Mouse (Mus musculus) C2C12 (cell line): Measurements from ENCODE around the gene Zbtb22. TPM values are rescaled to one million over a fixed set of nuclear protein-coding genes. Genes with fewer than 3 reads are reported as not detected.
A peak's percentile ranks its signal among the peaks of the same experiment; 100 is the strongest.

Experiments
- H3K27me3 ChIP-seq: one replicate; pipeline ENCODE4 v1.6.1; 2011; ENCODE audit not compliant: control insufficient read depth, insufficient read depth, insufficient read length
- H3K36me3 ChIP-seq: one replicate; pipeline ENCODE4 v1.6.1; 2011; ENCODE audit not compliant: control insufficient read depth, insufficient read depth
- H3K4me3 ChIP-seq: one replicate; pipeline ENCODE4 v1.5.1; 2011; ENCODE audit warnings: mild to moderate bottlenecking, control low read depth; ENCODE audit not compliant: poor library complexity, insufficient read depth, severe bottlenecking
- H3K79me2 ChIP-seq: one replicate; pipeline ENCODE4 v1.6.1; 2011; ENCODE audit not compliant: control insufficient read depth, insufficient read depth
- H3K79me3 ChIP-seq: one replicate; pipeline ENCODE4 v1.6.1; 2011; ENCODE audit warnings: low read depth, control low read depth
- H3ac ChIP-seq: one replicate; pipeline ENCODE3; 2011; ENCODE audit warnings: low read depth; ENCODE audit not compliant: control insufficient read depth, insufficient read length
- CEBPB ChIP-seq: IDR thresholded peaks from one replicate; pipeline ENCODE4 v1.6.1; 2011; ENCODE audit warnings: low read depth, mild to moderate bottlenecking, control low read depth, moderate library complexity
- CTCF ChIP-seq: IDR thresholded peaks from one replicate; pipeline ENCODE4 v1.5.1; 2011; ENCODE audit not compliant: control insufficient read depth, insufficient read depth, insufficient read length
- FOSL1 ChIP-seq: IDR thresholded peaks from one replicate; pipeline ENCODE4 v1.8.0; 2011; ENCODE audit warnings: mild to moderate bottlenecking, low read length; ENCODE audit not compliant: poor library complexity, insufficient read depth, severe bottlenecking
- MAX ChIP-seq: IDR thresholded peaks from one replicate; pipeline ENCODE4 v1.6.1; 2011; ENCODE audit warnings: mild to moderate bottlenecking, control low read depth
- MYOD1 ChIP-seq: IDR thresholded peaks from one replicate; pipeline ENCODE4 v1.6.1; 2011; ENCODE audit warnings: low read depth; ENCODE audit not compliant: control insufficient read depth, insufficient read length
- MYOG ChIP-seq: IDR thresholded peaks from one replicate; pipeline ENCODE4 v1.6.1; 2011; ENCODE audit not compliant: control insufficient read depth, insufficient read length; ENCODE audit errors: extremely low read depth
- USF1 ChIP-seq: IDR thresholded peaks from one replicate; pipeline ENCODE4 v1.6.1; 2011; ENCODE audit warnings: low read depth, mild to moderate bottlenecking, control low read depth, moderate library complexity
- polyA plus RNA-seq: library from polyadenylated mRNA; unstranded; fragments of >200 nt; fragmentation: generic; extraction: Trizol; gene quantifications from one replicate; pipeline ENCODE4 v1.2.1, GENCODE M21; 2012; ENCODE audit warnings: missing spikeins

Zbtb22 gene
- polyA plus RNA-seq, 1 experiment: 30.3 TPM

- Histone ChIP-seq H3K4me3 (peak overlapping the region; percentile 38), H3K27me3 (no peaks in the 10 kb centered on the region), H3K36me3 (peaks cover 21% of the 10 kb centered on the region), H3ac (peak overlapping the region; percentile 60), H3K79me2 (peaks cover 38% of the 10 kb centered on the region), H3K79me3 (peaks cover 3% of the 10 kb centered on the region)
- TF ChIP-seq CEBPB (no peak), MYOD1 (no peak), CTCF (no peak)
Measured at GRCm38 (mm10) chr17:33908331-33909076, 7.2 kb upstream of the Zbtb22 start.

DNA sequence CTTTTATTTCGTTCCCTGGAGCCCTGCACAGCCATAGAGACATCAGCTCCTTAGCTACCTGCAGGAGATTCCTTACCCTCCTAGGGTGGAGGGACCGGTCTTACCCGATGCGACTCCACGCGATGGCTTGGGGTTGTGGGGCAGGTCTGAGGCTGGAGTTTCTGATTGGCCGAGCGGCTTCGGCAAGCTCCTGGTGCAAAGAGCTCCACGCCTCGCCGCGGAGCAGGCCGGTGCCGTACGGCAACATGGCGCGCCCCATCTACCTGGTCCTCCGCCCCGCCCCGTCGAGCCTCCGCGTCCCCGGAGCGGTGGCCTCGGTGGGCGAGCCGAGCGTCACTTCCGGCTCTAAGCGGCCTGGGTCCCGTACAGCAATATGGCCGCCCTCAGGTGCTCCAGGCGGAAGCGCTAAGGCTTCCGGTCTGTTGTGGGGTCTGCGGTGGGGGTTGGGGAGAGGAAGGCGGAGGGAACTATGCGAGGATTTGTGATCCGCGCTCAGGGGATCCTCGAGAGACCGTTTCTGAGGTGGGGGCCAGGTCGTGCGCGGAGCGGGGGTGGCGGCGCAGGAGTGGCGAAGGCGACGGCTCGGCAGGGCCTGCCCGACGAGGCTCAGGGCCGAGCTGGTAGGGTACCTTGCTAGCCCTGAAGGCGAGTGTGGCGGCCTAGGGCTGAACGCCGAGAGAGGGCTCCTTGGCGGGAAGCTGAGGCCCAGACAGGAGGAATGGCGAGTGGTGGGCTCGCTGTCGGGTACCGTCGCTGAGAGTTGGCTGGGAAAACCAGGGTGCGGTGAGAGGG is 6.4 kb upstream of the Zbtb22 start, which contains the start of gene Daxx:
Gene Daxx (plus strand): TSS at position 338 of the 792 bp plus-strand sequence.
- Histone ChIP-seq H3K79me2 (peaks cover 43% of the 10 kb centered on the region), H3K36me3 (peaks cover 29% of the 10 kb centered on the region), H3K79me3 (peaks cover 3% of the 10 kb centered on the region), H3K4me3 (peak within 1 kb of the TSS; percentile 82), H3K27me3 (no peaks in the 10 kb centered on the region), H3ac (peak within 1 kb of the TSS; percentile 98)
- TF ChIP-seq MAX: peak; percentile 19
- TF ChIP-seq MYOD1: no peak

DNA sequence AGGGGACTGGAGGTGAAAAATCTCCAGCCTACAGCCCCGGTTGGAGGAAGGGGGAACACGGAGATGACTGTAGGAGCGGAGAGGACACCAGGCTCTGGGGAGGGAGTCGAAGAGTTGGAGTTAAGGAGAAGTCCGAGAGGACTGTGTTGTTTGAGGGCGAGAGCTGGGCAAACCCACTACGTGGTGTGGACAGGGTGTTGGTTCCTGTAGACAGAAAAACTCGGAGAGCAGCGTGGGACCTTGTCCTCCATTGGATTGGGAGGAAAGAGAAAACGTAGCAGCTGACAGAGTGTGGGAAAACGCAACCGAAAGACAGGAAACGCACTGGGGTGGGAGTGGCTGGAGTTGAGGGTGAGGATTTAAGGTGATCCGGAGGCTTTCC is 5.8 kb upstream of the Zbtb22 start:
- no peaks in the 10 kb centered on the region for H3K27me3 ChIP-seq
- peak overlapping the region; percentile 98 for H3ac ChIP-seq
- H3K79me3 ChIP-seq: peaks cover 3% of the 10 kb centered on the region
- peaks cover 43% of the 10 kb centered on the region for H3K79me2 ChIP-seq
- peaks cover 35% of the 10 kb centered on the region for H3K36me3 ChIP-seq
- H3K4me3 ChIP-seq: peak overlapping the region; percentile 82
- TF ChIP-seq MAX (peak; percentile 24), FOSL1 (no peak)

DNA sequence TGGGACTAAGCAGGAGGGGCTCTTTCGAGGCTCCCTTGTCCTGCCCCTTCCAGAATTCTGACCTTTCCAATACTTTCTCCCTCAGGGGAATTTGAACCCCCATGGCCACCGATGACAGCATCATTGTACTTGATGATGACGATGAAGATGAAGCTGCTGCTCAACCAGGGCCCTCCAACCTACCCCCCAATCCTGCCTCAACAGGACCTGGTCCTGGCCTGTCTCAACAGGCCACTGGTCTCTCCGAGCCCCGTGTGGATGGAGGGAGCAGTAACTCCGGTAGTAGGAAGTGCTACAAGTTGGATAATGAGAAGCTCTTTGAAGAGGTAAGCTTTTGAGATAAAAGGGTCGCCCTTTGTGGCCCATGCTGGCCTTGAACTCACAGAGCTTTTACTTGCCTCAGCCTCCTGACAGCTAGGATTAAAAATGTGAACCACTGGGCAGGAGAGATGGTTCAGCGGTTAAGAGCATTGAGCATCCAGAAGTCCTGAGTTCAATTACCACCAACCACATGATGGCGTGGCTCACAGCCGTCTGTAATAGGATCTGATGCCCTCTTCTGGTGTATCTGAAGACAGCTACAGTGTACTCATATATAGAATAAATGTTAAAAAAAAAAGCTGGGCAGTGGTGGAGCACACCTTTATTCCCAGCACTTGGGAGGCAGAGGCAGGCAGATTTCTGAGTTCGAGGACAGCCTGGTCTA is 5.2 kb upstream of the Zbtb22 start:
- Histone ChIP-seq H3K4me3 (peak overlapping the region; percentile 82), H3K79me3 (peaks cover 3% of the 10 kb centered on the region), H3ac (peak overlapping the region; percentile 68), H3K36me3 (peaks cover 38% of the 10 kb centered on the region), H3K79me2 (peaks cover 43% of the 10 kb centered on the region), H3K27me3 (no peaks in the 10 kb centered on the region)
- TF ChIP-seq CEBPB (no peak), MYOG (no peak), USF1 (no peak), MYOD1 (no peak), FOSL1 (no peak), CTCF (no peak)

- Histone ChIP-seq H3K79me3 (peaks cover 3% of the 10 kb centered on the region), H3K4me3 (no peak overlapping the region), H3ac (no peak overlapping the region), H3K79me2 (peaks cover 44% of the 10 kb centered on the region), H3K36me3 (peaks cover 38% of the 10 kb centered on the region), H3K27me3 (no peaks in the 10 kb centered on the region)
- TF ChIP-seq MYOG (no peak), FOSL1 (no peak), CTCF (no peak), MYOD1 (no peak), MAX (no peak), USF1 (no peak), CEBPB (no peak)
Measured at GRCm38 (mm10) chr17:33911052-33911812, 4.5 kb upstream of the Zbtb22 start.
